In genomic region chr3:89653231-89653954, GRCm38 (mm10) we compare ENCODE assay signal across 12 mouse cellular contexts.
DNase-seq lines count a peak whose midpoint lies in the region; ATAC-seq and TF ChIP-seq lines count a peak whose summit lies in the region.
"Had no signal": no experiment of that assay in that cellular context is flagged by ENCODE, and none has a peak within 500 bp of the region (broad histone marks: within the 10 kb centered on the region; RNA-seq: fewer than 3 reads in every experiment).

No protein-coding gene starts in this region.

- no peak for TF ChIP-seq CTCF in midbrain, postnatal 0 days (IDR thresholded peaks at IDR 0.05)

- H3K9ac ChIP-seq in lung, embryonic 15.5 days: no peak overlapping the region
- H3K9ac ChIP-seq in forebrain, embryonic 12.5 days: no peak overlapping the region
- H3K9ac ChIP-seq in hindbrain, embryonic 13.5 days: no peak overlapping the region
- H3K9ac ChIP-seq in midbrain, postnatal 0 days (replicated peaks; ENCODE audit: low read length, poor library complexity, severe bottlenecking): 0 out of 2 replicates have a peak overlapping the region, but pooled peaks have one; percentile 13

- 52% methylated on average over 12 of the region's 12 CpGs for WGBS in lung, embryonic 15.5 days
- WGBS in forebrain, embryonic 12.5 days: 64% methylated on average over 12 of the region's 12 CpGs
- WGBS in hindbrain, embryonic 13.5 days: 34% methylated on average over 12 of the region's 12 CpGs
- WGBS in midbrain, postnatal 0 days: 26% methylated on average over 12 of the region's 12 CpGs

- no peak overlapping the region for H3K4me3 ChIP-seq in lung, embryonic 15.5 days
- H3K4me3 ChIP-seq in forebrain, embryonic 12.5 days (replicated peaks): no peak overlapping the region
- no peak overlapping the region for H3K4me3 ChIP-seq in hindbrain, embryonic 13.5 days
- H3K4me3 ChIP-seq in midbrain, postnatal 0 days (ENCODE audit: low read depth, low read length): no peak overlapping the region

- ATAC-seq in lung, embryonic 15.5 days (ENCODE audit: borderline replicate concordance, extremely low read depth, low FRiP score, low TSS enrichment): peak; percentile 39; the same call in 1 of the 2 replicates
- ATAC-seq in forebrain, embryonic 12.5 days (ENCODE audit: low FRiP score): no peak
- ATAC-seq in hindbrain, embryonic 13.5 days (ENCODE audit: low FRiP score): peak; percentile 56; the same call in 1 of the 2 replicates
- ATAC-seq in midbrain, postnatal 0 days (ENCODE audit: low FRiP score): no peak

- H3K9me3 ChIP-seq in lung, embryonic 15.5 days: no peaks in the 10 kb centered on the region
- no peaks in the 10 kb centered on the region for H3K9me3 ChIP-seq in forebrain, embryonic 12.5 days
- H3K9me3 ChIP-seq in hindbrain, embryonic 13.5 days: no peaks in the 10 kb centered on the region
- no peaks in the 10 kb centered on the region for H3K9me3 ChIP-seq in midbrain, postnatal 0 days (ENCODE audit: low read length)

- H3K4me1 ChIP-seq in lung, embryonic 15.5 days: peaks cover 10% of the 10 kb centered on the region
- peaks cover 27% of the 10 kb centered on the region for H3K4me1 ChIP-seq in forebrain, embryonic 12.5 days
- H3K4me1 ChIP-seq in hindbrain, embryonic 13.5 days (replicated peaks): peaks cover 49% of the 10 kb centered on the region
- peaks cover 7% of the 10 kb centered on the region; the same call in 1 of the 2 replicates for H3K4me1 ChIP-seq in midbrain, postnatal 0 days (ENCODE audit: insufficient read depth, low read length)

- no peak overlapping the region for H3K4me2 ChIP-seq in lung, embryonic 15.5 days
- H3K4me2 ChIP-seq in forebrain, embryonic 12.5 days: no peak overlapping the region
- no peak overlapping the region for H3K4me2 ChIP-seq in hindbrain, embryonic 13.5 days
- no peak overlapping the region for H3K4me2 ChIP-seq in midbrain, postnatal 0 days (ENCODE audit: low read depth, low read length, poor library complexity, severe bottlenecking)
- H3K4me2 ChIP-seq: liver, embryonic 11.5 days had no signal

- H3K36me3 ChIP-seq in lung, embryonic 15.5 days: no peaks in the 10 kb centered on the region
- no peaks in the 10 kb centered on the region for H3K36me3 ChIP-seq in forebrain, embryonic 12.5 days (replicated peaks)
- H3K36me3 ChIP-seq in hindbrain, embryonic 13.5 days: no peaks in the 10 kb centered on the region
- H3K36me3 ChIP-seq in midbrain, postnatal 0 days (ENCODE audit: insufficient read depth, low read length): peaks cover 7% of the 10 kb centered on the region; the same call in 1 of the 2 replicates

- no peak overlapping the region for H3K27ac ChIP-seq in lung, embryonic 15.5 days
- H3K27ac ChIP-seq in forebrain, embryonic 12.5 days: peak overlapping the region; percentile 73
- H3K27ac ChIP-seq in hindbrain, embryonic 13.5 days: peak overlapping the region; percentile 71
- H3K27ac ChIP-seq in midbrain, postnatal 0 days (ENCODE audit: low read depth, low read length): peak overlapping the region; percentile 69

- 0 out of 2 replicates have a peak, but pooled peaks cover 3% of the 10 kb centered on the region for H3K27me3 ChIP-seq in lung, embryonic 15.5 days
- H3K27me3 ChIP-seq in forebrain, embryonic 12.5 days: no peaks in the 10 kb centered on the region
- peaks cover 19% of the 10 kb centered on the region for H3K27me3 ChIP-seq in hindbrain, embryonic 13.5 days
- no peaks in the 10 kb centered on the region for H3K27me3 ChIP-seq in midbrain, postnatal 0 days (ENCODE audit: insufficient read depth, low read length)

- DNase-seq in lung, postnatal 36 days: no peak
- DNase-seq in midbrain, postnatal 0 days (ENCODE audit: low spot score): peak; percentile 66
- no peak for DNase-seq in cerebellum, adult 8-10 months
- DNase-seq in gastrocnemius, postnatal 10 days: no peak
- DNase-seq in frontal cortex, postnatal 36 days (ENCODE audit: low spot score in 2 of 2): no peak
- DNase-seq: adrenal gland, adult 8-10 months; heart, adult 18-20 months; right cerebral cortex, postnatal 4 days had no signal

Comparison
In these comparisons a context has a peak if more than half of its experiments do, and no peak if none do; other contexts are left out.
1. ATAC-seq: peak in lung, embryonic 15.5 days (single experiment) and hindbrain, embryonic 13.5 days (single experiment); none in forebrain, embryonic 12.5 days (single experiment) and midbrain, postnatal 0 days (single experiment).